In genomic region chr17:31606424-31606823, GRCm38 (mm10) we compare ENCODE assay signal across 16 mouse cellular contexts. TPM values are rescaled to one million over a fixed set of nuclear protein-coding genes. Genes with fewer than 3 reads are reported as not detected.
DNase-seq lines count a peak whose midpoint lies in the region; ATAC-seq and TF ChIP-seq lines count a peak whose summit lies in the region.
"Had no signal": no experiment of that assay in that cellular context is flagged by ENCODE, and none has a peak within 500 bp of the region (broad histone marks: within the 10 kb centered on the region; RNA-seq: fewer than 3 reads in every experiment).

No protein-coding gene starts in this region.

- peak; percentile 31 for DNase-seq in forebrain, postnatal 0 days
- DNase-seq in liver, embryonic 14.5 days (ENCODE audit: low read depth in 3 of 3, low spot score in 3 of 3) = no peak
- peak; percentile 30 for DNase-seq in thymus, postnatal 4 days
- no peak for DNase-seq in thymus, postnatal 25 days
- no peak for DNase-seq in urinary bladder, postnatal 36 days (ENCODE audit: low spot score in 2 of 2)
- no peak for DNase-seq in ovary, adult 18-20 months (ENCODE audit: low spot score)
- DNase-seq: adrenal gland, adult 8-10 months; heart, adult 18-20 months; kidney, adult 9 months; layer of hippocampus, adult 9-11 months; thymus, postnatal 14 days had no signal

- peak; percentile 43 for TF ChIP-seq CTCF in forebrain, postnatal 0 days (IDR thresholded peaks at IDR 0.05; ENCODE audit: low read depth)
- peak; percentile 44; the same call in 1 of the 2 replicates for TF ChIP-seq CTCF in liver, embryonic 14.5 days (IDR thresholded peaks at IDR 0.05; ENCODE audit: low read depth)

- ATAC-seq in forebrain, postnatal 0 days = no peak
- no peak for ATAC-seq in forebrain, embryonic 16.5 days
- ATAC-seq in liver, embryonic 14.5 days (ENCODE audit: insufficient read depth) = no peak
- ATAC-seq in liver, embryonic 12.5 days = no peak

- no peaks in the 10 kb centered on the region for H3K4me1 ChIP-seq in forebrain, postnatal 0 days (ENCODE audit: insufficient read depth)
- no peaks in the 10 kb centered on the region for H3K4me1 ChIP-seq in forebrain, embryonic 16.5 days (replicated peaks; ENCODE audit: control insufficient read depth, insufficient read depth, low read length)
- H3K4me1 ChIP-seq in liver, embryonic 14.5 days (replicated peaks; ENCODE audit: control insufficient read depth in 2 of 2, insufficient read depth in 2 of 2, low read length in 1 of 2) = no peaks in the 10 kb centered on the region
- no peaks in the 10 kb centered on the region for H3K4me1 ChIP-seq in liver, embryonic 12.5 days
- H3K4me1 ChIP-seq: embryonic facial prominence, embryonic 12.5 days; hindbrain, embryonic 15.5 days had no signal

- TF ChIP-seq EP300 in liver, embryonic 14.5 days (IDR thresholded peaks at IDR 0.05; ENCODE audit: low read depth) = no peak

- no peak overlapping the region for H3K4me2 ChIP-seq in forebrain, postnatal 0 days (ENCODE audit: low read depth)
- H3K4me2 ChIP-seq in forebrain, embryonic 16.5 days (ENCODE audit: low read length) = no peak overlapping the region
- no peak overlapping the region for H3K4me2 ChIP-seq in liver, embryonic 14.5 days (ENCODE audit: low read depth)
- no peak overlapping the region for H3K4me2 ChIP-seq in liver, embryonic 12.5 days
- H3K4me2 ChIP-seq: embryonic facial prominence, embryonic 12.5 days; hindbrain, embryonic 15.5 days had no signal

- H3K27ac ChIP-seq in forebrain, postnatal 0 days (ENCODE audit: low read depth, low read length) = no peak overlapping the region
- H3K27ac ChIP-seq in forebrain, embryonic 16.5 days (ENCODE audit: low read length) = no peak overlapping the region
- no peak overlapping the region for H3K27ac ChIP-seq in liver, embryonic 14.5 days
- no peak overlapping the region for H3K27ac ChIP-seq in liver, embryonic 12.5 days
- H3K27ac ChIP-seq: embryonic facial prominence, embryonic 12.5 days; hindbrain, embryonic 15.5 days had no signal

- H3K36me3 ChIP-seq in forebrain, postnatal 0 days (ENCODE audit: insufficient read depth) = peaks cover 27% of the 10 kb centered on the region
- peaks cover 8% of the 10 kb centered on the region; the same call in 1 of the 2 replicates for H3K36me3 ChIP-seq in forebrain, embryonic 16.5 days (ENCODE audit: control insufficient read depth, insufficient read depth)
- peaks cover 6% of the 10 kb centered on the region; the same call in 1 of the 2 replicates for H3K36me3 ChIP-seq in liver, embryonic 14.5 days (replicated peaks; ENCODE audit: control insufficient read depth, insufficient read depth, low read depth)
- peaks cover 49% of the 10 kb centered on the region for H3K36me3 ChIP-seq in liver, embryonic 12.5 days

- H3K9me3 ChIP-seq in forebrain, postnatal 0 days (ENCODE audit: low read length) = no peaks in the 10 kb centered on the region
- H3K9me3 ChIP-seq in forebrain, embryonic 16.5 days (ENCODE audit: control insufficient read depth, low read length) = no peaks in the 10 kb centered on the region
- H3K9me3 ChIP-seq in liver, embryonic 14.5 days (ENCODE audit: control insufficient read depth, low read length) = no peaks in the 10 kb centered on the region
- no peaks in the 10 kb centered on the region for H3K9me3 ChIP-seq in liver, embryonic 12.5 days (replicated peaks)
- H3K9me3 ChIP-seq: embryonic facial prominence, embryonic 12.5 days; hindbrain, embryonic 15.5 days had no signal

- no peak overlapping the region for H3K9ac ChIP-seq in forebrain, postnatal 0 days
- no peak overlapping the region for H3K9ac ChIP-seq in forebrain, embryonic 16.5 days (replicated peaks; ENCODE audit: low read depth, low read length)
- H3K9ac ChIP-seq in liver, embryonic 14.5 days (replicated peaks) = no peak overlapping the region
- H3K9ac ChIP-seq in liver, embryonic 12.5 days = no peak overlapping the region
- H3K9ac ChIP-seq: embryonic facial prominence, embryonic 12.5 days; hindbrain, embryonic 15.5 days had no signal

- H3K4me3 ChIP-seq in forebrain, postnatal 0 days (ENCODE audit: low read depth, low read length) = no peak overlapping the region
- no peak overlapping the region for H3K4me3 ChIP-seq in forebrain, embryonic 16.5 days (replicated peaks; ENCODE audit: low read length)
- H3K4me3 ChIP-seq in liver, embryonic 14.5 days (ENCODE audit: insufficient read depth in 1 of 2, low read depth in 2 of 2, low read length in 2 of 2) = no peak overlapping the region
- no peak overlapping the region for H3K4me3 ChIP-seq in liver, embryonic 12.5 days
- H3K4me3 ChIP-seq: embryonic facial prominence, embryonic 12.5 days; hindbrain, embryonic 15.5 days had no signal

- 77% methylated on average over 7 of the region's 7 CpGs for WGBS in forebrain, postnatal 0 days
- 73% methylated on average over 7 of the region's 7 CpGs for WGBS in forebrain, embryonic 16.5 days
- 73% methylated on average over 7 of the region's 7 CpGs for WGBS in liver, embryonic 14.5 days (ENCODE audit: insufficient replicate concordance)
- 76% methylated on average over 7 of the region's 7 CpGs for WGBS in liver, embryonic 12.5 days (ENCODE audit: insufficient replicate concordance)

- no peaks in the 10 kb centered on the region for H3K27me3 ChIP-seq in forebrain, postnatal 0 days (ENCODE audit: insufficient read depth, low read length)
- H3K27me3 ChIP-seq in forebrain, embryonic 16.5 days (replicated peaks; ENCODE audit: control insufficient read depth, insufficient read depth, low read length) = no peaks in the 10 kb centered on the region
- H3K27me3 ChIP-seq in liver, embryonic 14.5 days (ENCODE audit: control insufficient read depth, insufficient read depth, low read length) = no peaks in the 10 kb centered on the region
- no peaks in the 10 kb centered on the region for H3K27me3 ChIP-seq in liver, embryonic 12.5 days (replicated peaks)
- H3K27me3 ChIP-seq: embryonic facial prominence, embryonic 12.5 days; hindbrain, embryonic 15.5 days had no signal

RNA-seq across cellular contexts. Expression of gene Cbs, which starts 30.6 kb away (rescaled TPM):
- 18.6 and 20.2 TPM in 2 replicates for total RNA-seq in forebrain, postnatal 0 days (2014; rRNA removed)
- polyA plus RNA-seq in forebrain, postnatal 0 days (2015; fragmentation: Nextera tagmentation; extraction: Ambion mirVana) = 16.3 and 22.3 TPM in 2 replicates
- 8.7 and 12.9 TPM in 2 replicates for polyA plus RNA-seq in forebrain, embryonic 16.5 days (2015; fragmentation: Nextera tagmentation; extraction: Ambion mirVana)
- 14.6 and 15.7 TPM in 2 replicates for polyA plus RNA-seq in liver, embryonic 14.5 days (2012; rRNA removed)
- 13.1 and 14.9 TPM in 2 replicates for polyA plus RNA-seq in liver, embryonic 14.5 days (2014; fragmentation: Nextera tagmentation; extraction: Ambion mirVana)
- 6.3 TPM in 2 replicates for polyA plus RNA-seq in liver, embryonic 12.5 days (2016; fragmentation: Nextera tagmentation; extraction: Ambion mirVana)
- total RNA-seq: neutrophil, adult 5-6 weeks had no signal

RNA-seq across cellular contexts. Expression of gene Pknox1, which starts 41.9 kb away (rescaled TPM):
- 26.1 and 30.6 TPM in 2 replicates for total RNA-seq in forebrain, postnatal 0 days (2014; rRNA removed)
- polyA plus RNA-seq in forebrain, postnatal 0 days (2015; fragmentation: Nextera tagmentation; extraction: Ambion mirVana) = 16.7 and 18.5 TPM in 2 replicates
- 32.2 and 36.0 TPM in 2 replicates for polyA plus RNA-seq in forebrain, embryonic 16.5 days (2015; fragmentation: Nextera tagmentation; extraction: Ambion mirVana)
- 5.5 and 7.0 TPM in 2 replicates for polyA plus RNA-seq in liver, embryonic 14.5 days (2012; rRNA removed)
- 10.6 and 11.8 TPM in 2 replicates for polyA plus RNA-seq in liver, embryonic 14.5 days (2014; fragmentation: Nextera tagmentation; extraction: Ambion mirVana)
- polyA plus RNA-seq in liver, embryonic 12.5 days (2016; fragmentation: Nextera tagmentation; extraction: Ambion mirVana) = 15.4 and 16.7 TPM in 2 replicates

RNA-seq across cellular contexts. Expression of gene U2af1, which starts 52.3 kb away (rescaled TPM):
- total RNA-seq in forebrain, postnatal 0 days (2014; rRNA removed) = 86.4 and 102 TPM in 2 replicates
- 264 and 273 TPM in 2 replicates for polyA plus RNA-seq in forebrain, postnatal 0 days (2015; fragmentation: Nextera tagmentation; extraction: Ambion mirVana)
- polyA plus RNA-seq in forebrain, embryonic 16.5 days (2015; fragmentation: Nextera tagmentation; extraction: Ambion mirVana) = 266 and 267 TPM in 2 replicates
- polyA plus RNA-seq in liver, embryonic 14.5 days (2012; rRNA removed) = 90.4 and 145 TPM in 2 replicates
- 83.3 and 83.8 TPM in 2 replicates for polyA plus RNA-seq in liver, embryonic 14.5 days (2014; fragmentation: Nextera tagmentation; extraction: Ambion mirVana)
- 258 and 270 TPM in 2 replicates for polyA plus RNA-seq in liver, embryonic 12.5 days (2016; fragmentation: Nextera tagmentation; extraction: Ambion mirVana)

Comparison
In these comparisons a context has a peak if more than half of its experiments do, and no peak if none do; other contexts are left out.
1. DNase-seq: peak in forebrain, postnatal 0 days (single experiment) and thymus, postnatal 4 days (single experiment); none in liver, embryonic 14.5 days (0 of 3), thymus, postnatal 25 days (single experiment), urinary bladder, postnatal 36 days (0 of 2) and ovary, adult 18-20 months (single experiment).